Mouse (Mus musculus) layer of hippocampus, postnatal 25 days (tissue): Measurements from ENCODE around the gene Nid1. TPM values are rescaled to one million over a fixed set of nuclear protein-coding genes. Genes with fewer than 3 reads are reported as not detected.
"Not testable (repeated sequence)": the region's sequence is repeated elsewhere in the genome, so short reads cannot be mapped to it uniquely, and the experiment has no call there.

Experiments
- DNase-seq, 2 experiments: peaks; one replicate each; pipeline ENCODE4 v3.0.0; 2022; ENCODE audit warnings: mixed read lengths in 2 of 2, low spot score in 1 of 2; ENCODE audit errors: extremely low spot score in 1 of 2
- total RNA-seq, 2 experiments: library from RNA; stranded (reverse); gene quantifications; 2 replicates each; pipeline ENCODE4 v1.2.3; 2021

Gene Nid1
- total RNA-seq, 2 experiments from 2014 or later = 7.4 to 8.8 TPM

DNA sequence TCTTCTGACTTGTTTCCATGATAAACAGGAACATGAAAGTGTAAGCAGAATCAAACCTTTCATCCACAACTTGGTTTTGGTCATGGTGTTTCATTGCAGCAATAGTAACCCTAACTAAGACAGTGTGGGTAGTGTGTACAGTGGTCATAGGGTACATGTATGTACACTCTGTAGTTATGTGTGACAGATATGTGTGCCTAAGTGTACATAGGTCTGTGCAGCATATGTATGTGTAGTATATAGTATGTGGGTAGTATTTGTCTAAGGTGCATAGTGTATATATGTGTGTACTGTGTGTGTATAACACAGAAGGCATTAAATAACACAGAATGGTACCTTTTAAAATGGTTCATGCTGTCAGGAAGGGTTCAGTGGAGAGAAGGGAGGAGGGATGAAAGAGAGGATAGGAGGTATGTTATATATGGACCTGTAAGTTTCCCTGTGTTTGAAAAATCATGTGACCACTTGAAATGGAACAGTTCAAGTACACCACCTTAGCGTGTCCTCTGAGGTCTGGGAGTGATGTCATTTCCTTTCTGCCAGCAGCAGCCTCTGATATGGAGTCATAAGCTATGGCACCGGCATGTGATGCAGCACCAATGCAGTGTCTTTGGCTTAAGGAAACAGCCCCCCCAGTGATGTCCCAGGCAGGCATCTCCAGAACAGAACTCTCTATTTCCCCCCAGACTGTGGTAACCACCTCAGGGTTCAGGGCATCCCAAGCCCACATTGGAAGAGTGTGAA, 100.1 kb downstream of the Nid1 start:
- DNase-seq = no peak

DNA sequence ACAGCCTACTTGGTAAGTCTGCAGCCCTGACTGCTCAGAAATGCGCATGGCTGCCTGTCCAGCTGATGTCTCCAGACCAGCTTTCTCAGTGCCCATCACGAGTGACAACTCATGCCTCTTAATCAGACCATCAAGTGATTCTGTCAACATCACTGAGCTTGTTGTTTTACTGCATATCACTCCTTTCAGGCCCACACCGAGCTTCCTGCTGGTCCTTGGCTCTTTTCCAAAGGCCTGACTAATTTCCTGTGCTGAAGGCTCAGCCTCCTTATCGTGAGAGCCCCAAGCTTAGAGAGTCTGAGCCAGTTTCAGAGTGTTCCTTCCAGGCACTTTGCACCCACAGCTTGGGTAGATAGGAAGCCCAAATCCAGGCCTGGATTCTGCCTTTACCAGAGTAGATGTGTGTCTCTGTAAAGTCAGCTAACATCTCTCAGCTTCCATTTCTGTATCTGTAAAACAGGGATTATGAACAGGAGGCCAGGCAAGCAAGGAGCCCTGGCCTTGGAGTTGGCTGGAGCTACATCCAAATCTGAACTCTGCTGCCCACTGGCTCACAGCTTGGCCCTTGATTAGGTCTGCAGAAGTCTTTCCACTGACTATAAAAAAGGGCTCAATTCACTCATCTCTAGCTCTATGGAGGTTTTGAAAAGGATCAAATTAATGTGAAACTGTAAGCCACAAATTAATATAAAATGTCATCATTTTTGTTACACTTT, 101.4 kb downstream of the Nid1 start:
- no peak for DNase-seq

DNA sequence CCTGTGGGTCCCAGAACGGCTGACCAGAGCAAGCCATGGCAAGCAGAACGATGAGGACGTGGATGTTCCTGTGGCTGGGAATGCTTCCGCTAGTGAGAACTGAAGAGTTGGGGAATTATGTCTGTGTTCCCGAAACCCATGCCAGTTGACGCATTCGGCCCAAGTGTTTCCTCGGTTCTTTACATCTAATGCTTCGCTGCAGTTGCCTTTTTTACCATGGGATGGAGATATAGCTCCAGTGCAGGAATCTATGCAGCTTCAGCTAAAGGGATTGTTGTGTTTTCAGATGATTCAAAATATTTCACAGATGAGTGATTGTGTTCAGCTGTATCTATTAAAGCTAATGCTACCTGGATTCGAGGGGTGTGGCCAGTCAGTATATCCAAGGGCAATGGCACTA, 105.7 kb downstream of the Nid1 start:
- DNase-seq = not testable (repeated sequence)

DNA sequence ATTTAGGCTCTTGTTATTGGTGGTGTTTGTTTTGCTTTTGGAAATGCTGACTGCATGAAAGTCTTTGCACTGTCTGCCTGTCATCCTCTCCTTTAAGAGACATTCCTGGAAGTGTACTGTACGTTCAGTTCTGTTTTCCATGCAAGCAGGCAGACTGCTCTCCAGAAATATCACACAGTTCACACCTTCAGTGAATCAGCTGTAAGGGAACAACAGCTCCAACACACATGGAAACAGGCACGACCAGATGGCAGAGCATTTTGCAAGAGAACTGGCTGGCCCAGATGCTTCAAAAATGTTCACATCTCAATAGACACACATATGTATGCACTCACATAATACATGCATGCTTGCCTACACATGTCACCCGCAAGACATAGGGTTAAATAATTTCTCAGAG, 109.4 kb downstream of the Nid1 start:
- peak; percentile 33 to 48 for DNase-seq

DNA sequence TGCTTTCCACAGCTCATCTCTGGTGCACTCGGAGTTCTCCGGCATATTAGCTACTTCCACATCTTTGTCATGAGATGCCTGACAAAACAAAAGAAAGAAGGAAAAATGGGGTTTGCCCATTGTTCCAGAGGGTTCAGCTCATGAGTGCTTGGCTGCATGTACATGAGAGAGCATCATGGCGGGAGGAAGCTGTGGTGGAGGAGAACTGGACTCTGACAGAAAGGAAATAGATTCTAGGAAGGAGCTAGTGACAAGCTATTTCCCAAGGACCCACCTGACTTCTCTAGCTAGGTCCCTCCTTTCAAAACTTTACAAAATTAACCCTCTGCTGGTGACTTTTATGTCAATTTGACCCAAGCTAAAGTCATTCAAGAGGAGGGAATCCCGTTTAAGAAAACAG, 110.5 kb downstream of the Nid1 start:
- no peak for DNase-seq

DNA sequence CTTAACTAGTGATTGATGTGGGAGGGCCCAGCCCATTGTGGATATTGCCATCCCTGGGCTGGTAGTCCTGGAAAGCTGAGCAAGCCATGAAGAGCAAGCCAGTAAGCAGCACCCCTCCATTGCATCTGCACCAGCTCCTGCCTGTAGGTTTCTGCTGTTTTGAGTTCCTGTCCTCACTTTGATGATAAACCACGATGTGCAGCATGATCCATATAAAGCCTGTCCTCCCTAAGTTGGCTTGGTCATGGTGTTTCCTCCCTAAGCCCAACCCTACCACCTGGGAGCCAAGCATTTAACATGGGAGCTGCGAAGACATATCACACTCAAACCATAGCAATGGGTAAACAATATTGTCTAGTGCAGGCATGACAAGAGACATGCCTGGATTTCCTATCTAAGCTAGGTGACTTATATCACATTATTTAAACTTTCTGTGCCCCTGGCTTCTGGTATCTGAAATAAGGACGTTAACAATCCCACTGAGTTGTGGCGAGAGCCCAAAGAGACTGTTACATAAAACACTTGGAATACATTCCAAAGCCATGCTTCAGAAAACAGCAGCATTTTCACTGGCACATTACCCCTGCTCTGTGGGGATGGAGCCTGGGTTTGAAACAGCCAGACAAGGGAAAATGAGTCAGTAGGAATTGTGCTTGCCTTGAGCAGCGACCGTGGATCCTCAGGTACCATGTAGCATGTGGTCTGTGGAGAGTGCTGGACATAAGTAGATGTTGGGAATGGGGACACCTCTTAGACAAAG, 111.3 kb downstream of the Nid1 start:
- DNase-seq = no peak

DNA sequence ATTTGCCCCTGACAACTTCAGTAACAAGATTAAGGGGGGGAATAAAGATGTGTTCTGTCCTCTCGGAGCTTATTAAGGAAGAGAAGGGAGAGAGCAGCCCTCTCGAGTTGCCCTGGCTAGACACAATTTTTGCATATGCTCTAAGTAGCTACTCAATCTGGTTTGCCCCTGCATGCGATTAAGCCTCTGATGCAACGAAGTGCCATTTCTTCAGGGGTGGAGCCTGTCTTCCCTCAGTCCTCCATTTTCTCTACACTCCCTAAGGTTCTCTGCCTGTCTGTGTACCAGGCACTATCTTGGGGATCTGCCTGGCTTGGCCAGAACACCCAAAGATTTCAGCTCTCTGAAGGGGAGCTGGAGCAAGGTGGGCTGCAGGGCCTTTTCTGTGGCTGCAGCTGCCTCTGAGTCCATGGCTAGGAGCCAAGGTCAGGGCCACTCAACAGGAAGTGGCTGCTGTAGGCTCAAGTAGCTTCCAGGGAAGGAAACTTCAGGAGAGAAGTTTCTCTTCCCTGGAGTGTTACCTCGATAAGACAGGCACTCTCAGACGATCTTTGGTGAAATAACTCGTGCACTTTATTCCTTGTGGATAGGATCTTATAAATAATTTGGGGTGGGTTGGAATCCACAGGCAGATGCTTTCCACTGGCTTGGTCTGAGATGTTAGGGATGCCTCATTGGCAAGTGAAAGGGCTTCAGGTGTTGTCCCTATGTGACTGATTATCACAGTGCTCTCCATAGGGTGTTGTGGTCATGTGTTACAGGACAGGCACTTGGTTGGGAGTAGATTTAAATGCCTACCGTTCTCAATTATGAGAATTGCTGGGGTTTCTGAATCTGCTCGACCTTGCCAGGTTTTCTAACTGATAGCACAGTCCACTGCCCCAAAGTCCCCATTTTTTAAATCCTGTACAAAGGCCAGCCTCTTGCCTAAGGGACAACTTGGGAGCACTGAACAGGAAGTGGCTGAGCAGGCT, 112.6 kb downstream of the Nid1 start:
- DNase-seq = no peak

DNA sequence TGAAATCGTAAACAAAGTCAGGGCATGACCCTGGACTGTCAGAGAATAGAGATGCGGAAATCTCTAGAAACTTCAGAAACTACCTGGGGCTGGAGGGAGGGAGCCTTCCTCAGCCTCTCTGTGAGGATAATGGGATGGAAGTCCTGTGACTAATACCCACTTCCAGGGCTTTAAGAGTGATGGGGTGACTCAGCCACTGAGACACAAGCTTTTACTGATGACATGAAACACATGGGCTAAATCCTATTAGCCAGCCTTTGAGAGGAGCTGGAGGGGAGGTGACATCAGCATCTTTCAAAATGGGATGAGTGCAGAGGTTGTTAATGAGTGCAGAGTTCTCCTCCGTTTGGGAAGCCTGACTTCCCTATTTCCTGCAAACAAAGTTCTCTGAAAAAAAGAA, 114.7 kb downstream of the Nid1 start:
- DNase-seq = no peak

DNA sequence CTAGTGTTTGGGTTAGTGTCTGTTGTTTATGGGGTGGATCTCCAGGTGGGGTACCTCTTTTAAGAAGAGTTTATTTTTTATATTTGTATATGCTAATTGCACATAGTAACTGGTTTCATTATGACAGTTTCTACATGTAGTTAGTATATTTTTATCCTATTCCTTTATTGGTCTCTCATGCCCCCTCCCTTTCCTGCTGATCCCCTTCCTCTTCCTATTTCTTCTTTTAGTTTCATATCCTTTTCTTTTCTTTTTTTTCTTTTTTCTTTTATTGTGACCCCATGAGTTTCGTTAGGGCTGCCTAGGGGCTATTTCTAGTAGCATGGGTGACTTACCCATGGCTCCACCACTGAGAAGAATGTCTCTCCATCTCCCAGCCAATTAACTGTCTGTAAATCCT, 116.3 kb downstream of the Nid1 start:
- DNase-seq = no peak

DNA sequence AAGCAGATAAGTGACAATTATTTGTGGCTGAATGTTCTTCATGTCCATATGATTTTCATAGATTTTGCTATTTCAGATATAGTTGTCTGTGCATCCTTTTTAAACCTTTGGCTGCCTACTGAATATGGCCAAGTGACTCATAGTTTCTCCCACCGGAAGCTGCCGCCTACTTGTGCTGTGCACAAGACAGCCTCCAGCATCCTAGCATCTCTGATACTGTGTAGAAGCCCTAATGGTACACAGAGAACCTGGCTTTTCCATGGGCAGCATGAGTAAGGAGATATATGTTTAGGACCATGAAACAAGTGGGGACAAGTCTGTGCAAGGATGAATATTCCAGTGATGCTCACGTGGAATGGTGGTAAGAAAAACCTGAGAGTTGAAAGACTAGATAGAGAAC, 117.8 kb downstream of the Nid1 start:
- no peak for DNase-seq

DNA sequence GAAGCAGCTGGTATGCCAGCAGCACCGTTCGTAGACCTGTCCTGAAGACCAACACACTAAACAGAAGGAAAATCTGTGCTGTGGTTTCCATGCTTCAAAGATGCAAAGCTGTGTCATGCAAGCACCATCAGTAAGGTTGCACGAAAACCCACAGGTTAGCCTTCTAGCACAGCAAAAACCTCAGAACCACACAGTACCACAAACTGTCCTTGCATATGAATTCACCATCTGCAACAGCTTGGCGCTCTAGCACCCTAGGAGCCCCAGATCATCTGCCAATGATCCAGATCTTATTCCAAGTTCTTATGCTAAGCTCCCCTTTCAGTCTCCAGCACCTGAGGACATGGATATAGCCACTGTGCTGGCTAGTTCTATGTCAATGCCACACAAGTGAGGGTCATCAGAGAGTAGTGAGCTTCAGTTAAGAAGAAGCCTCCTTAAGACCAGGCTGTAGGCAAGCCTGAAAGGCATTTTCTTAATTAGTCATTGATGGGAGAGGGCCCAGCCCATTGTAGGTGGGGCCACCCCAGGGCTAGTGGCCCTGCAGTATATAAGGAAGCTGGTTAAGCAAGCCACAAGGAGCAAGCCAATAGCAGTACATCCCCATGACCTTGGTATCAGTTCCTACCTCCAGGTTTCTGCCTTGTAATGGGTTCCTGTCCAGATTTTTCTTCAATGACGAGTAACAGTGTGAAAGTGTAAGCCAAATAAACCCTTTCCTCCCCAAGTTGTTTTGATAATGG, 119.8 kb downstream of the Nid1 start:
- DNase-seq = no peak

DNA sequence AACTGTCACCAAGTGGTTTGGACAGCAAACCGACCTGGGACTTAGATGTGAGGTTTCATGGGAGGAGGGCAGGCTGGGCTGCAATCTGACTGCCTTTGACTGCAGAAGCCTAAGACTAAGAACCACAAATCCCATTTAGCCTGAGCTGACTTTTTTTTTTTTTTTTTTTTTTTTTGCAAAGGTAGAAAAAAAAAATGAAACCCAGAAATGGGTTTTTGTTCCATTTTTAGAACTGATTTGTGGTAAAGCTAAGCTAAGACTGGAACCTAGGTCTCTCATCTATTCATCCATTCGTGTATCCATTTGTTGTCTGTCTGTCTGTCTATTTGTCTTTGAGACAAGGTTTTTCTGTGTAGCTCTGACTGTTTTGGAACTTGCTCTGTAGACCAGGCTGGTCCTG, 120.9 kb downstream of the Nid1 start:
- no peak for DNase-seq

DNA sequence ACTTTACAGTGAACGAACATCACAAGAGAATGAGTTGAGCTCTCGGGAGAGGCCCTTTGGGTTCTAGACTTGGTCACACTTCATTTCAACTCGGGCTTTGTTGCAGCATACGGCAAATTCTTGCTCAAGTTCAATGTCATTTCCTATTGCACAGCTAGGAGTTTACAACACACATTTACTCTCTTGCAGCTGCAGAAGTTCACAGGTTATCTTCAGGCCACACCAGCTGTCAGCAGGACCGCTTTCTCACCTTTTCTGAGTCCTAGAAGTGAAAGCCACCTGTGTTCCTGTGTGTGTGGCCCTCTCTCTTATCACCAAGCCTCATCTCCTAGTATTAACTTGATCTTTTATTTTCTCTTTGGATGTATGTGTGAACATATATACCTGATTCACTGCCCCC, 121.5 kb downstream of the Nid1 start:
- DNase-seq = no peak

Other genes with a start within 250 kb of the Nid1 start
- gene Gpr137b, start 43.5 kb upstream of the Nid1 start, total RNA-seq = 10 to 100 TPM; 17.8 to 19.7 TPM
- 10 to 100 TPM; 76.2 to 86.3 TPM for gene Lyst, start 152.8 kb downstream of the Nid1 start, total RNA-seq